Mouse (Mus musculus) embryonic facial prominence, embryonic 15.5 days (tissue): ENCODE measurements around the gene Slc22a5. TPM values are rescaled to one million over a fixed set of nuclear protein-coding genes. Genes with fewer than 3 reads are reported as not detected.
A peak's percentile ranks its signal among the peaks of the same experiment; 100 is the strongest.
"Not testable (repeated sequence)": the region's sequence is repeated elsewhere in the genome, so short reads cannot be mapped to it uniquely, and the experiment has no call there.

Source experiments
- ATAC-seq: fragments of 200-750 bp; cut with Nextera tagmentation; 2 replicates; pipeline ENCODE4 v1.8.0; 2017; ENCODE audit warnings: low read depth, moderate TSS enrichment; ENCODE audit not compliant: insufficient number of reproducible peaks, low FRiP score, low TSS enrichment
- H3K27ac ChIP-seq: fragments of 300-500 bp; sonication (generic); replicated peaks from 2 replicates; pipeline ENCODE4 v1.5.1; 2015; ENCODE audit warnings: mild to moderate bottlenecking, inconsistent platforms
- H3K27me3 ChIP-seq: fragments of 300-500 bp; sonication (generic); 2 replicates; pipeline ENCODE4 v1.6.1; 2015; ENCODE audit warnings: inconsistent platforms
- H3K36me3 ChIP-seq: fragments of 300-500 bp; sonication (generic); 2 replicates; pipeline ENCODE4 v1.6.1; 2015; ENCODE audit warnings: mild to moderate bottlenecking, inconsistent platforms
- H3K4me1 ChIP-seq: fragments of 300-500 bp; sonication (generic); 2 replicates; pipeline ENCODE4 v1.6.1; 2015; ENCODE audit warnings: inconsistent platforms
- H3K4me2 ChIP-seq: fragments of 300-500 bp; sonication (generic); replicated peaks from 2 replicates; pipeline ENCODE4 v1.6.1; 2015; ENCODE audit warnings: mild to moderate bottlenecking, inconsistent platforms
- H3K4me3 ChIP-seq: fragments of 300-500 bp; sonication (generic); replicated peaks from 2 replicates; pipeline ENCODE4 v1.5.1; 2015; ENCODE audit warnings: mild to moderate bottlenecking, inconsistent platforms
- H3K9ac ChIP-seq: fragments of 300-500 bp; sonication (generic); 2 replicates; pipeline ENCODE4 v1.6.1; 2015; ENCODE audit warnings: inconsistent platforms
- H3K9me3 ChIP-seq: fragments of 300-500 bp; sonication (generic); replicated peaks from 2 replicates; pipeline ENCODE4 v1.6.1; 2016; ENCODE audit warnings: inconsistent platforms
- WGBS: fragments of 180-500 bp; shearing (Covaris S2); methylation state at CpG from one replicate; pipeline ENCODE4 v1.1.7; 2015; 5-methylcytosine and 5-hydroxymethylcytosine counted together
- polyA plus RNA-seq: library from polyadenylated mRNA; unstranded; fragments of >200 nt; fragmentation: Nextera tagmentation; extraction: Ambion mirVana; gene quantifications from 2 replicates; pipeline ENCODE4 v1.2.1, GENCODE M21; 2015

Slc22a5 gene
- 8.5 TPM in 2 replicates for polyA plus RNA-seq

DNA sequence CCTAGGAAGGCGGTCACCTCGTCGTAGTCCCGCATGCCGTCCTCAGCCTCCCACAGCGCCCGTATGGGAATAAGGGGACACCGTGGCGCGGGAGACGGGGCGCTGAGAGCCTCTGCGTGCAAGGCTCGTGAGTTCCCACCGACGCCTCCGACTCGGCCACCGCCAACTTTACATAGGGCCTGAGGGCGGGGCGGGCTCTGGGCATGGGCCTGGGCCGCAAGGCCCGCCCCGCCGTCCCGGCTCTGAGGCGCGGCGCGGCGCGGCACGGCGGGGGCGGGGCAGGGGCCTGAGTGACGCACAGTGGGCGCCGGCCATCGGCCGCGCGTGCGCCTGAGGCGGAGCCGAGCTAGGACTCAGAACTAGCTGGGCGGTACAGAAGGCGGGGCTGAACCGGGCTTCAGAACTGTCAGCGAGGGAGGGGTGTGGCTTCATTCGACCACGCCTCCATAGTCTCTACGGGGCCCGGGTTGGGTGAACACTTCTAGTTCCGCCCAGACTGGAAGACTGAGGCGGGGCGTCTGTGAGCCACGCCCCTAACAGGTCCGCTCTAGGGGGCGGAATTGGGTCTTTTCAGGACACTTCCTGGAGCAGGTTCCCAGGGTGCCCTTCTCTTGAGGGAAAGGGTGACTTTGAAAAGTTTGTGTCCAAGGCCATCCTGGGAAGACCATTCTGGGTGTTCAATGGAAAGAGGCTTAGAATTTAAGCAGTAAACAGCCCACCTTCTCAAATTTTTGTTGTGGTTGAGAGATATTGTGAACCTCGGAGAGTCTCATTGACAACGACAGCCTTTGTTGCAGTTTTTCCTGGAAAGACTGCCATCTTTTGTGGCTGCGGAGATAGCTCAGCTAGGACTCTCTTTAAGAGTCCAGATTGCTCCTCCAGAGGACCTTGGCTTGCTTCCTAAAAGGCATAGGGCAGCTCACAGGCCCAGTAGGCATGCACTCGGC lies at the start of gene Slc22a5:
Slc22a5 (minus strand) TSS at position 156 of the 947 bp plus-strand sequence.
- peak within 1 kb of the TSS; percentile 49 for H3K27ac ChIP-seq
- H3K4me3 ChIP-seq, result peak within 1 kb of the TSS; percentile 64
- H3K9me3 ChIP-seq, result no peaks in the 10 kb centered on the region
- peak; percentile 99 for ATAC-seq
- no peaks in the 10 kb centered on the region for H3K27me3 ChIP-seq
- peaks cover 12% of the 10 kb centered on the region; the same call in 1 of the 2 replicates for H3K4me1 ChIP-seq
- H3K9ac ChIP-seq, result peak within 1 kb of the TSS; percentile 56
- H3K4me2 ChIP-seq, result peak within 1 kb of the TSS; percentile 94
- H3K36me3 ChIP-seq, result no peaks in the 10 kb centered on the region
- WGBS, result 3% methylated on average over 63 of the region's 63 CpGs

DNA sequence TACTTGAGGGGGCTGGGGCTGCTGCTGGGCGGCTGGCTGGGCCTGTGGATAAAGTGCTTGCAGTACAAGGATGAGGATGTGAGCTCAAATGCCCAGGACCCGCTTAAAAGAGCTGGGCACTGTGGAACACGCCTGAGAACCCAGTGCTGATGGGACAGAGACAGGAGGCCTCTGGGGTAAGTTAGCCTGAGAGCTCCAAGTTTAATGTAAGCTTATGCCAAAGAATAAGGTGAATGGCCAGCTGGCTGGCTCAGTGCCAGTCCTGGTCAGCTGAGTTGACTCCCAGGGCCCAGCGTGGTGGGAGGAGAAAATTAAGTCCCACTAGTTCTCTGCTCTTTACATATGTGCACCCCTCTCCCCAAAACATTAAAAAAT lies 40.5 kb upstream of the Slc22a5 start:
- not testable (repeated sequence) for H3K36me3 ChIP-seq, H3K4me2 ChIP-seq, H3K4me3 ChIP-seq, H3K9ac ChIP-seq, ATAC-seq, H3K27ac ChIP-seq, H3K27me3 ChIP-seq, H3K4me1 ChIP-seq, H3K9me3 ChIP-seq
- 76% methylated on average over 4 of the region's 4 CpGs for WGBS

GRCm38 (mm10) chr11:53931091-53931943 lies 39.9 kb upstream of the Slc22a5 start:
- H3K9ac ChIP-seq, result no peak overlapping the region
- ATAC-seq, result no peak
- H3K27ac ChIP-seq, result no peak overlapping the region
- H3K36me3 ChIP-seq, result no peaks in the 10 kb centered on the region
- H3K27me3 ChIP-seq, result no peaks in the 10 kb centered on the region
- no peak overlapping the region for H3K4me3 ChIP-seq
- no peaks in the 10 kb centered on the region for H3K9me3 ChIP-seq
- WGBS, result 30% methylated on average over 17 of the region's 17 CpGs
- H3K4me1 ChIP-seq, result 0 out of 2 replicates have a peak, but pooled peaks cover 6% of the 10 kb centered on the region
- no peak overlapping the region for H3K4me2 ChIP-seq

- H3K36me3 ChIP-seq, result no peaks in the 10 kb centered on the region
- 83% methylated on average over 3 of the region's 3 CpGs for WGBS
- H3K27me3 ChIP-seq, result no peaks in the 10 kb centered on the region
- H3K9me3 ChIP-seq, result no peaks in the 10 kb centered on the region
- no peak for ATAC-seq
- no peak overlapping the region for H3K4me2 ChIP-seq
- no peak overlapping the region for H3K9ac ChIP-seq
- H3K4me1 ChIP-seq, result 0 out of 2 replicates have a peak, but pooled peaks cover 6% of the 10 kb centered on the region
- no peak overlapping the region for H3K27ac ChIP-seq
- no peak overlapping the region for H3K4me3 ChIP-seq
Measured at GRCm38 (mm10) chr11:53929741-53930140, 38.3 kb upstream of the Slc22a5 start.

DNA sequence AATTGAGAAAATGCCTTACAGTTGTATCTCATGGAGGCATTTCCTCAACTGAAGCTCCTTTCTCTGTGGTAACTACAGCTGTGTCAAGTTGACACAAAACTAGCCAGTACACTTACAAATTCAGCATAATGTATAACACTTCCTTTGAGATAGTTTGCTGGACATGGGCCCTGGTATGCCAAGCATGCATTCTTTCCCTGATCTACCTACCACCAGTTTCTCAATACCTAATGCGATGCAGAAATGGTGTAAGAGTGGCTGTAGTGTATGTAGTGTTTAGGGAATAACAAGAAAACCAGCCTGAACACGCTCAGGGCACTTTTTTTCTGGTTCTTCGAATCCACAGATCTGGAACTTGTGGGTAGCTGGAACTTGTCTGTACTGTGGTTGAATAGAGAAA lies 37.1 kb upstream of the Slc22a5 start:
- H3K36me3 ChIP-seq, result no peaks in the 10 kb centered on the region
- 55% methylated on average over 3 of the region's 3 CpGs for WGBS
- no peak for ATAC-seq
- H3K9ac ChIP-seq, result no peak overlapping the region
- no peak overlapping the region for H3K4me3 ChIP-seq
- no peak overlapping the region for H3K4me2 ChIP-seq
- H3K27ac ChIP-seq, result no peak overlapping the region; the same call in 1 of the 2 replicates
- 0 out of 2 replicates have a peak, but pooled peaks cover 6% of the 10 kb centered on the region for H3K4me1 ChIP-seq
- H3K9me3 ChIP-seq, result no peaks in the 10 kb centered on the region
- H3K27me3 ChIP-seq, result no peaks in the 10 kb centered on the region

GRCm38 (mm10) chr11:53926303-53926702 lies 34.8 kb upstream of the Slc22a5 start:
- H3K27me3 ChIP-seq, result no peaks in the 10 kb centered on the region
- 90% methylated on average over 5 of the region's 5 CpGs for WGBS
- no peaks in the 10 kb centered on the region for H3K36me3 ChIP-seq
- 0 out of 2 replicates have a peak, but pooled peaks cover 6% of the 10 kb centered on the region for H3K4me1 ChIP-seq
- H3K4me3 ChIP-seq, result no peak overlapping the region
- H3K4me2 ChIP-seq, result no peak overlapping the region
- no peaks in the 10 kb centered on the region for H3K9me3 ChIP-seq
- H3K9ac ChIP-seq, result no peak overlapping the region
- H3K27ac ChIP-seq, result no peak overlapping the region
- ATAC-seq, result no peak

DNA sequence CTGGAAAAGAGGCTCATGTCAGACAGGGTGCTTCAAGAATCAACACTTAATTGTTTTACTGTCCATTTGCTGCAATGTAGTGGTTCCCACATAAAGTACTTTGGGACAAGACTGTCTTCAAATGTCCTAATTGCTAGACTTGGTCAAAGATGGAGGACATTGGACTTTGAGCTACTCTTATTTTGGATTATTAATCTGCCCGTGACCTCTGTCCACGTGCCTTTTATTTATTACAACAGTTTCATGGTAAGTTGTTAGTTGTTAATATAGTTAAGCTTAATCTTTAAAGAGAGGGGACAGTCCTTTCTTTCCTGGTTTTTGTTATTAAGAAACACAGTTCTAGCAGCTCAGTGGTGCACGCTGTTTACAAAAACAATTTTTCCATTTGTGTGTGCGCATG lies 27.4 kb upstream of the Slc22a5 start:
- Histone ChIP-seq H3K27me3 (no peaks in the 10 kb centered on the region), H3K9ac (no peak overlapping the region), H3K4me3 (no peak overlapping the region), H3K36me3 (no peaks in the 10 kb centered on the region), H3K4me2 (no peak overlapping the region), H3K4me1 (no peaks in the 10 kb centered on the region), H3K27ac (no peak overlapping the region), H3K9me3 (no peaks in the 10 kb centered on the region)
- ATAC-seq, result no peak
- WGBS, result 92% methylated on average over 4 of the region's 4 CpGs

DNA sequence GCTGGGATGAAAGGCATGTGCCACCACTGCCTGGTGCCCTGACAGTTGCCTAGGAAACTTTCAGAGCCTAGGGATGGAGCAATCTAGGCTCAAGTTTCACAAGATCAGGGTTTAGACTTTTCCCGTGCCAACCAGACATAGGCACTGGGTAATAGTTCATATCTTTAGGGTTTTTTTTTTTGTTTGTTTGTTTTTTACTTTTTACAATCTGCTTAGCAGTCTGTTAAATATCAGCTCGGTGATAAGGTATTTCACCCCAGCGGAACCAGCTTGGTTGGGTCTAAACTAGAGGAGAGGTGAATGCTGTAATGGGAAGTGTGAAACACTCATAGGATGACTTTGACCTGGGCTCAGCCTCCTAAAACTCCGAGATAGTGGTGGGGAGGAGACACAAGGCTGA lies 19.6 kb upstream of the Slc22a5 start:
- no peak overlapping the region for H3K27ac ChIP-seq
- no peaks in the 10 kb centered on the region for H3K4me1 ChIP-seq
- WGBS, result 71% methylated on average over 4 of the region's 4 CpGs
- no peak overlapping the region for H3K4me2 ChIP-seq
- no peaks in the 10 kb centered on the region for H3K9me3 ChIP-seq
- H3K9ac ChIP-seq, result no peak overlapping the region
- H3K36me3 ChIP-seq, result no peaks in the 10 kb centered on the region
- no peak overlapping the region for H3K4me3 ChIP-seq
- no peak for ATAC-seq
- no peaks in the 10 kb centered on the region for H3K27me3 ChIP-seq

- no peak for ATAC-seq
Measured at GRCm38 (mm10) chr11:53908686-53909085, 17.2 kb upstream of the Slc22a5 start.

GRCm38 (mm10) chr11:53904534-53904925 lies 13.1 kb upstream of the Slc22a5 start:
- no peak overlapping the region for H3K27ac ChIP-seq
- H3K4me3 ChIP-seq, result no peak overlapping the region
- H3K9ac ChIP-seq, result no peak overlapping the region
- no peak for ATAC-seq
- H3K27me3 ChIP-seq, result no peaks in the 10 kb centered on the region
- WGBS, result 74% methylated on average over 9 of the region's 9 CpGs
- no peaks in the 10 kb centered on the region for H3K36me3 ChIP-seq
- H3K9me3 ChIP-seq, result no peaks in the 10 kb centered on the region
- H3K4me2 ChIP-seq, result no peak overlapping the region
- no peaks in the 10 kb centered on the region for H3K4me1 ChIP-seq

More at GRCm38 (mm10) chr11:53908686-53909085, 17.2 kb upstream of the Slc22a5 start:
- no peak overlapping the region for H3K9ac ChIP-seq
- H3K9me3 ChIP-seq, result no peaks in the 10 kb centered on the region
- H3K27me3 ChIP-seq, result no peaks in the 10 kb centered on the region
- no peaks in the 10 kb centered on the region for H3K36me3 ChIP-seq
- H3K4me3 ChIP-seq, result no peak overlapping the region
- H3K4me1 ChIP-seq, result no peaks in the 10 kb centered on the region
- H3K27ac ChIP-seq, result no peak overlapping the region
- WGBS, result 90% methylated on average over 8 of the region's 8 CpGs
- H3K4me2 ChIP-seq, result no peak overlapping the region
